Mouse (Mus musculus) heart, adult 2 months (tissue): ENCODE measurements at regions not wholly inside any gene's neighbourhood (a gene's known extent, or its start where the extent isn't known, plus 50 kb on each side); places are given as distances from the start of the nearest gene placed in this dataset.

Source experiments
- CTCF ChIP-seq: fragments of 200-600 bp; IDR thresholded peaks from 2 replicates; pipeline ENCODE4 v1.8.1; 2022; ENCODE audit warnings: antibody characterized with exemption, mild to moderate bottlenecking, moderate library complexity
- POLR2A ChIP-seq: fragments of 200-500 bp; IDR thresholded peaks from 2 replicates; pipeline ENCODE4 v1.6.1; 2011; ENCODE audit warnings: mild to moderate bottlenecking, low read depth, low read length, control low read depth; ENCODE audit not compliant: insufficient read depth

DNA sequence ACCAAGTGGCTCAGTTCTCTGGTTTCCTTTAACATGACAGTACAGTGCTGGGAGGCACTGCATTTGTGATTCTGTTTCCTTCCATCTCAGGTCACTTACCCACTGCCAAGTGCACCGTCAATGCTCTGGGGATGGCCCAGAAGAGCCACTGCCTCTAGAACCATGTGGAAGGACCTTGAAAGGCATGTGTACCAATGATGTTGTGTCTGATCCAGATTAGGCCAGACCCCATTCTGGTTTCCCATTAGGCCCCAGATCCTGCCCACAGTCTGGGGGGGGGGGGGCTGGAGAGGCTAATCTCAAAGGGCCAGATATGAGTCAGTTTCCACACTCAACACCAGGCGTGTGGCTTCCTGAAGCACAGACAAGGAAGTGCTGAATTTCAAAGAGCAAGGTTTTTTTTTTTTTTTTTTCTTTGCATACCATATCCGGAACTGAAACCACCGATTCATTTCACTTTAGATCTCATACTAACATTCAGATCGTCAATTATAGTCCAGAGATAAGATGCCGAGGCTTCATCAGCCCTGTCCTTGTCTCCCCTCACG lies 162.6 kb upstream of the Bcl6 start:
- no peak for TF ChIP-seq CTCF
- TF ChIP-seq POLR2A = no peak
